Mouse (Mus musculus) C2C12 (cell line): ENCODE results near the gene Pias1. TPM values are rescaled to one million over a fixed set of nuclear protein-coding genes. Genes with fewer than 3 reads are reported as not detected.

Experiments used
- H3K27me3 ChIP-seq: one replicate; pipeline ENCODE4 v1.6.1; 2011; ENCODE audit not compliant: control insufficient read depth, insufficient read depth, insufficient read length
- H3K36me3 ChIP-seq: one replicate; pipeline ENCODE4 v1.6.1; 2011; ENCODE audit not compliant: control insufficient read depth, insufficient read depth
- H3K4me3 ChIP-seq: one replicate; pipeline ENCODE4 v1.5.1; 2011; ENCODE audit warnings: mild to moderate bottlenecking, control low read depth; ENCODE audit not compliant: poor library complexity, insufficient read depth, severe bottlenecking
- H3K79me2 ChIP-seq: one replicate; pipeline ENCODE4 v1.6.1; 2011; ENCODE audit not compliant: control insufficient read depth, insufficient read depth
- H3K79me3 ChIP-seq: one replicate; pipeline ENCODE4 v1.6.1; 2011; ENCODE audit warnings: low read depth, control low read depth
- H3ac ChIP-seq: one replicate; pipeline ENCODE3; 2011; ENCODE audit warnings: low read depth; ENCODE audit not compliant: control insufficient read depth, insufficient read length
- CEBPB ChIP-seq: IDR thresholded peaks from one replicate; pipeline ENCODE4 v1.6.1; 2011; ENCODE audit warnings: low read depth, mild to moderate bottlenecking, control low read depth, moderate library complexity
- CTCF ChIP-seq: IDR thresholded peaks from one replicate; pipeline ENCODE4 v1.5.1; 2011; ENCODE audit not compliant: control insufficient read depth, insufficient read depth, insufficient read length
- FOSL1 ChIP-seq: IDR thresholded peaks from one replicate; pipeline ENCODE4 v1.8.0; 2011; ENCODE audit warnings: mild to moderate bottlenecking, low read length; ENCODE audit not compliant: poor library complexity, insufficient read depth, severe bottlenecking
- MAX ChIP-seq: IDR thresholded peaks from one replicate; pipeline ENCODE4 v1.6.1; 2011; ENCODE audit warnings: mild to moderate bottlenecking, control low read depth
- MYOD1 ChIP-seq: IDR thresholded peaks from one replicate; pipeline ENCODE4 v1.6.1; 2011; ENCODE audit warnings: low read depth; ENCODE audit not compliant: control insufficient read depth, insufficient read length
- MYOG ChIP-seq: IDR thresholded peaks from one replicate; pipeline ENCODE4 v1.6.1; 2011; ENCODE audit not compliant: control insufficient read depth, insufficient read length; ENCODE audit errors: extremely low read depth
- USF1 ChIP-seq: IDR thresholded peaks from one replicate; pipeline ENCODE4 v1.6.1; 2011; ENCODE audit warnings: low read depth, mild to moderate bottlenecking, control low read depth, moderate library complexity
- long read RNA-seq, 2 experiments: library from polyadenylated mRNA; unstranded; transcript quantifications; one replicate each; pipeline ENCODE4 v2.0.0; 2019 to 2020
- polyA plus RNA-seq: library from polyadenylated mRNA; unstranded; fragments of >200 nt; fragmentation: generic; extraction: Trizol; gene quantifications from one replicate; pipeline ENCODE4 v1.2.1, GENCODE M21; 2012; ENCODE audit warnings: missing spikeins

Gene Pias1
- 5.2 TPM for polyA plus RNA-seq
- long read RNA-seq, experiment 1, full-length matches to known transcripts: 37 of 52 reads
- long read RNA-seq, experiment 1, partial matches to known transcripts: 9 of 52 reads
- long read RNA-seq, experiment 1, other reads (novel, unspliced or antisense): 6 of 52 reads
- long read RNA-seq, experiment 2, full-length matches to known transcripts: 83 of 107 reads
- long read RNA-seq, experiment 2, partial matches to known transcripts: 8 of 107 reads
- long read RNA-seq, experiment 2, other reads (novel, unspliced or antisense): 16 of 107 reads

DNA sequence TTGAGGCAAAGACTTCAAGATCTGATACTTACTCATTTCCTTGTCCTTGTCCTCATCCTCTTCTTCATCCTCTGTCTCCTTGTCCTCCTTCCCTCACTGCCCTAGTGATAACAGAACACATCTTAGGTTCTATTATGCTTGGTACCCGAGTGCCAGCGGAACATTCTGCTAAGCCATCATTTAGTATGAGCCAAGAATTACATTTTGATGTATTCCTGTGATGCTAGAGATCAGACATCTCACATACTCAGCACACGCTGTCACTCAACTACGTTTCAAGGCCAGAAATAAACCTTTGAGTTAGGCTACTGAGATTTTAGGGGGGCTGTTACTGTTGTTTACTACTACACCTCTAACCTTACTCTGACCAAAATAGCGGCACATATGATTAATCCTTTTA is at the start of gene Pias1:
Pias1 (minus strand) TSS at position 101 of the 400 bp plus-strand sequence.
- Histone ChIP-seq H3K27me3 (no peaks in the 10 kb centered on the region), H3K79me2 (no peaks in the 10 kb centered on the region), H3K36me3 (no peaks in the 10 kb centered on the region), H3ac (no peak within 1 kb of the TSS), H3K4me3 (no peak within 1 kb of the TSS), H3K79me3 (no peaks in the 10 kb centered on the region)
- TF ChIP-seq CEBPB: no peak
- TF ChIP-seq MYOD1: no peak
- TF ChIP-seq USF1: no peak
- TF ChIP-seq MAX: no peak
- TF ChIP-seq FOSL1: no peak
- TF ChIP-seq MYOG: no peak
- no peak for TF ChIP-seq CTCF

DNA sequence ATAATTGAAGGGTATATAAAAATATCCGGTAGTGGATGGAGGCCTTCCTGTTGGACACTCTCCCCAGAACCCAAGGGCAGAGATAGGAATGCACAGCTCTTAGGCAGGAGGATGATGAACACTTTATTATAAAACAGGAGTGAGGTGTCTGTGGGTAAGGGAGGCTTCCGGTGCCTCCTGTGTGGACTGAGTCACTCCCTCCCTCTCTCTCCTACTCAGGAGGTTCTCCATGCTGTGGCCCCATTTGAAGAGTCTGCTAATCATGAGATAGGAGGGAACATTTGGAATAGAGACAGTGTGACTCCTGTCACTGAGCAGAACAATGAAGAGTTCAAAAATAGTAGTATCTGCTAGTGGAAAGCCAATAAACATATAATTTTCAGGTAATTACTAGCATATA is 47.7 kb upstream of the Pias1 start:
- Histone ChIP-seq H3K27me3 (no peaks in the 10 kb centered on the region), H3K36me3 (no peaks in the 10 kb centered on the region), H3K79me2 (no peaks in the 10 kb centered on the region), H3ac (no peak overlapping the region), H3K4me3 (no peak overlapping the region), H3K79me3 (no peaks in the 10 kb centered on the region)
- TF ChIP-seq MAX (no peak), FOSL1 (no peak), USF1 (no peak), MYOG (no peak), CTCF (no peak)

DNA sequence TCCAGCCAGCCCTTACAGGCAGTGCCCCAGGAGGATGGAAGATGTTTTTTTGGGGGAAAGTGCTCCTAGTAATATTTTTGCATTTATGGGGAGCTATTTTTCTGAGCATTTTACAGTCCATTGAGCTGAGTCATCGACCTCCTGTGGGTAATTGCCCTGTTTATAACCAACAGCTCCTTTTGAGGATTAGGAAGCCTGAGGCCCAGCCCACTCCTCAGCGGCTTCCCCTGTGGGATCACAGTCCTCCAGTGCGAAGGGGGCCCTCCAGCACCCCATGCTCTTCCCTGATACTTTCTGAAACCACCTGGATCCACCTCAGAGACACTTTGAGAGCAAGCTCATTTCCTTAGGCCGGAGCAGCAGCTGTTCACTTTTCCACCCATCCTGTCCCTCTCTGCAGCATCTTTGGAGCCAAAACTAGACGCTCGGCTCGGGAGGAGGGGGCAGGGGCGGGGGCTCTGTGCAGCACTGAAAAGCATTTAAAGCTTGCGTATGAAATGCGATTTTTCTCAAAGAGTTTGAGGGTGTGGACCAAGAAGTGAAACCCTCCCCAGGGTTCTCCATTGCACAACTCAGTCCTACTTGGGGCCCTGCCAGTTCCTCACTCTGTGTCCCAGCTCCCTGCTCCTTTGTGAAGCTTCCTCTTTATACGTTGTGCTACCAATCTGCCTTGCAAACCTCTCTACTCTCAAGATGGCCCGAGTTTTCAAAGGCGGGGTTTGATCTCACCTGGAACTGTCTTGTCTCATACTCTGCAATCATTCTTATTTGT is 43.5 kb upstream of the Pias1 start:
- Histone ChIP-seq H3K36me3 (no peaks in the 10 kb centered on the region), H3K4me3 (no peak overlapping the region), H3K27me3 (no peaks in the 10 kb centered on the region), H3ac (no peak overlapping the region), H3K79me2 (no peaks in the 10 kb centered on the region), H3K79me3 (no peaks in the 10 kb centered on the region)
- TF ChIP-seq MYOD1: no peak
- no peak for TF ChIP-seq MYOG
- no peak for TF ChIP-seq USF1
- no peak for TF ChIP-seq FOSL1
- no peak for TF ChIP-seq CTCF
- TF ChIP-seq CEBPB: peak; percentile 92

DNA sequence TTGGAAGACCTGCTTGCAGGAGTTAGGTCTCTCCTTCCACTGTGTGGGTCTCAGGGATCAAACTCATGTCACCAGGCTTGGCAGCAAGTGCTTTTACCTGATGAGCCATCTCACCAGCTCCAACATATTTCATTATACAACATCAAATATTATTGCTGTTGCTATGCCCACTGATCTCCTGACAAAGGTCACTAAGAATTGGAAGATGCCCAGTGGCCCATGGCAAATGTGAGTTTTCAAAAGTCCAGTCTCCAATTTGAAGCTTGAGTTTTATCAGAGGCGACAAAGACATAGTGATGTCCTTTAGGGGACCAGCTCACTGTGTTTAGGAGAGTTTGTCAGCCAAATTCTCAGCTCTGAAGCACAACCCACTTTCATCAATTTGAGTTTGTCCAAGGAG is 34.8 kb upstream of the Pias1 start:
- H3K4me3 ChIP-seq: no peak overlapping the region
- H3K79me2 ChIP-seq: no peaks in the 10 kb centered on the region
- TF ChIP-seq MYOG (no peak), CTCF (no peak), CEBPB (no peak), FOSL1 (no peak), MYOD1 (no peak), USF1 (no peak), MAX (no peak)
- no peaks in the 10 kb centered on the region for H3K79me3 ChIP-seq
- H3ac ChIP-seq: no peak overlapping the region
- H3K36me3 ChIP-seq: no peaks in the 10 kb centered on the region
- H3K27me3 ChIP-seq: no peaks in the 10 kb centered on the region

DNA sequence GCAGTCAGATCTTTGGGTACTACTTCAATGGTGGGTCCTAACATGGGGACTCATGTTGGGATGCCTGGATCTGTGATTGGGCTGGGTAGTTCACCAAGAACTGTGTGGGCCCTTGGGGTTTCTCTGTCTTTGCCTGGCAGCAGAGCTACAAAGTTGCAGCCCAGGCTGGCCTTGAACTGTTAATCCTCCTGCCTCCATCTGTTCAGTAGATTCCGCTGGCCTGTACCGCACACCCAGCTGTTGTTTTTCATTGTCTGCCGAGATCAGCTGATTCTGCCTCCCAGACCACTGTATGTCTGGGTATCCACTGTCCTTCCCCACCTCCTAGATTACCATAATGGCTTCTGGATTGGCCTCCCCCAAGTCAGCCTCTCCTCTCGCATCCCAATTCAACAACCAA is 19.6 kb upstream of the Pias1 start:
- TF ChIP-seq CEBPB (no peak), USF1 (no peak), MYOD1 (no peak), FOSL1 (no peak), CTCF (no peak), MYOG (no peak)
- no peak overlapping the region for H3K4me3 ChIP-seq
- H3K36me3 ChIP-seq: no peaks in the 10 kb centered on the region

More for the DNA sequence above, 19.6 kb upstream of the Pias1 start:
- Histone ChIP-seq H3K27me3 (no peaks in the 10 kb centered on the region), H3K79me2 (no peaks in the 10 kb centered on the region), H3ac (no peak overlapping the region), H3K79me3 (no peaks in the 10 kb centered on the region)
